Mouse (Mus musculus): ENCODE data around the gene Olfr556.

- no peak for TF ChIP-seq POLR2A (IDR thresholded peaks at IDR 0.05; ENCODE audit: extremely low read depth, insufficient read depth, low read length)
- TF ChIP-seq CTCF (IDR thresholded peaks at IDR 0.05; ENCODE audit: extremely low read depth, insufficient read depth, low read length), result no peak
These were observed 33.8 kb downstream of the Olfr556 start for GRCm38 (mm10) chr7:102698461-102698860.
